Mouse (Mus musculus): Measurements from ENCODE around the gene Eno2.
A peak's percentile ranks its signal among the peaks of the same experiment; 100 is the strongest.
"Not testable (repeated sequence)": the region's sequence is repeated elsewhere in the genome, so short reads cannot be mapped to it uniquely, and the experiment has no call there.

Eno2 gene

GRCm38 (mm10) chr6:124805341-124806321 is 36.2 kb upstream of the Eno2 start:
- DNase-seq = peak; percentile 98

GRCm38 (mm10) chr6:124804341-124804740 is 34.9 kb upstream of the Eno2 start:
- no peak for DNase-seq

- not testable (repeated sequence) for DNase-seq
Observed at GRCm38 (mm10) chr6:124803691-124804090, 34.2 kb upstream of the Eno2 start.

GRCm38 (mm10) chr6:124803061-124803460 is 33.6 kb upstream of the Eno2 start:
- DNase-seq = no peak

- peak; percentile 39 for DNase-seq
Observed at GRCm38 (mm10) chr6:124802400-124802799, 32.9 kb upstream of the Eno2 start.

GRCm38 (mm10) chr6:124796200-124796599 is 26.7 kb upstream of the Eno2 start:
- DNase-seq = no peak

- no peak for DNase-seq
Observed at GRCm38 (mm10) chr6:124795781-124796180, 26.3 kb upstream of the Eno2 start.

- DNase-seq = no peak
Observed at GRCm38 (mm10) chr6:124791911-124792310, 22.4 kb upstream of the Eno2 start.

GRCm38 (mm10) chr6:124790121-124790520 is 20.6 kb upstream of the Eno2 start:
- DNase-seq = no peak

GRCm38 (mm10) chr6:124789519-124789918 is 20.0 kb upstream of the Eno2 start:
- no peak for DNase-seq

- DNase-seq = no peak
Observed at GRCm38 (mm10) chr6:124787722-124788121, 18.2 kb upstream of the Eno2 start.

GRCm38 (mm10) chr6:124786756-124787420 is 17.4 kb upstream of the Eno2 start:
- no peak for DNase-seq

- DNase-seq = no peak
Observed at GRCm38 (mm10) chr6:124782436-124782835, 13.0 kb upstream of the Eno2 start.

GRCm38 (mm10) chr6:124780917-124781316 is 11.4 kb upstream of the Eno2 start:
- no peak for DNase-seq

- DNase-seq = no peak
Observed at GRCm38 (mm10) chr6:124779984-124780416, 10.5 kb upstream of the Eno2 start.

GRCm38 (mm10) chr6:124779222-124779983 is 9.9 kb upstream of the Eno2 start, which contains the start of gene Lrrc23:
TSS of gene Lrrc23 (minus strand) at chr6:124779727.
- DNase-seq = no peak

GRCm38 (mm10) chr6:124770511-124770910 is 1.0 kb upstream of the Eno2 start:
- no peak for DNase-seq

GRCm38 (mm10) chr6:124770013-124770412 is 540 bp upstream of the Eno2 start:
- no peak for DNase-seq

GRCm38 (mm10) chr6:124768704-124769044 is 799 bp downstream of the Eno2 start:
- DNase-seq = no peak

- DNase-seq = peak; percentile 49
Observed at GRCm38 (mm10) chr6:124767920-124768703, 1.4 kb downstream of the Eno2 start.

GRCm38 (mm10) chr6:124767536-124767919 is 1.9 kb downstream of the Eno2 start:
- DNase-seq = no peak

- no peak for DNase-seq
Observed at GRCm38 (mm10) chr6:124765951-124766350, 3.5 kb downstream of the Eno2 start.

Data from liver (tissue).